Mouse (Mus musculus): Measurements from ENCODE around the gene Papss2.

DNA sequence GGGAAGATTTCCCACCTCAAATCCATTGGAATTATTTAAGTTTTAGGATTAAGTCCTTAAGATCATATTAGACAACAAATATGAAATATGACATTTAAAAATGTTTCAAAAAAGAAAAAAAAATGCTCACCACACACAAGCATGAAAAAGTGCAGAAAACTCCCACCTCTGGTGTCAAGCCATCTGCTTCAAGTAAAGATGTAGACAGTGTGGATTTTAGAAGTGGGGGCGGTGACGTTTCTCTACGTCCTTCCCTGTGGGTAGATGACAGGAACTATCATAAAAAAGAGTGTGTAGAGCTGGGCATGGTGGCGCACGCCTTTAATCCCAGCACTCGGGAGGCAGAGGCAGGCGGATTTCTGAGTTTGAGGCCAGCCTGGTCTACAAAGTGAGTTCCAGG is 21.1 kb downstream of the Papss2 start:
- TF ChIP-seq CTCF (conservative IDR thresholded peaks at IDR 0.05; ENCODE audit: low read length) = no peak
- no peak for TF ChIP-seq POU5F1 (IDR thresholded peaks at IDR 0.05; ENCODE audit: borderline replicate concordance, low read length)

All from E14TG2a.4 (cell line).